Mouse (Mus musculus) hematopoietic multipotent progenitor cell, adult 10-12 weeks (in vitro differentiated cells): ENCODE measurements around the gene Sult6b1. TPM values are rescaled to one million over a fixed set of nuclear protein-coding genes. Genes with fewer than 3 reads are reported as not detected.

Experiments
- polyA plus RNA-seq: library from polyadenylated mRNA; stranded (reverse); fragments of >175 nt; gene quantifications from 2 replicates; pipeline ENCODE4 v1.2.3, GENCODE M21; 2012; ENCODE audit warnings: low replicate concordance

Gene Sult6b1
- not detected in 2 replicates for polyA plus RNA-seq

DNA sequence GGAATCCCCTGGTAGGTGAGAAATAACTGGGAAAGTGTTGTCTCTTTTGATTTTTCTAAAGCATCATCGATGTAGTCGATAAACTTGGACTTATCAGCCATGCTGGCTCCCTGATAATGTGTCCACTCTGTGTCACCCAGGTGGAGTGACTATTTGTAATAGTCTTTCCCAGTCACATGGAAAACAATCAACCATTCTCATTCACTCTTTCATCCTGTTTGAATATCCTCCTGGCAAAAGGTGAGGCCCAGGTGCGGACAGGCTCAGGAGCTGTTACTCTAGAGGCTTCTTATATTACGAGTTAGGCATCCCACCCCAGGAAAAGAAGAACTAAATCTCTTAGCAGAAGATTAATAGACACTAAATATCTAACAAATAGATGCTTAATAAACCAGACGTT lies at the start of gene Sult6b1:
Gene Sult6b1 (minus strand): TSS at position 101 of the 400 bp plus-strand sequence.

GRCm38 (mm10) chr17:78936466-78937228 lies 29.9 kb upstream of the Sult6b1 start, which contains the start of the genes Cebpz and Ndufaf7:
Gene Cebpz, minus strand, starts transcription at chr17:78937066.
Gene Ndufaf7, plus strand, starts transcription at chr17:78937136.

DNA sequence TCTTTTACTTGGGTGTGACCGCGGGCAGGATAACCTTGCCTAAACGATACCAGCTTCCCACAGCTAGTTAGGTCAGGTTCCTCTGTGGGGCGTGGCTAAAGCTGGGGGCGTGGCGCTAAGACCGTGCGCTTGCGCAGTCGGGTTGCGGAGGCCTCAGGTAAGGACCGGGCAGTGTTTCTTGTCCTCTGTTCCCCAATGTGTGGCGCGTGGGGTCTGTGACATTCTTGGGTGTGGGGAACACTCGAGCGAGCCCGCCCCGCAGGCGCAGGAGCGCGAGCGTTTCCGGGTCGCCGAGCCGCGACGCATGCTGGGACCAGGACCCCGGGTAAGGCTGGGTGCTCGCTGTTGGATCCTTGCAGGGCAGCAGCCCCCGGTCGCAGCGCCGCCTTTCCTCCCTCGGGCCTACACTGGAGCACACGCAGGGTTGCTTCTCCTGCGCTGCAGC lies 9.6 kb upstream of the Sult6b1 start, which contains the start of gene Cebpzos:
Gene Cebpzos (plus strand): TSS at position 132 of the 445 bp plus-strand sequence.

DNA sequence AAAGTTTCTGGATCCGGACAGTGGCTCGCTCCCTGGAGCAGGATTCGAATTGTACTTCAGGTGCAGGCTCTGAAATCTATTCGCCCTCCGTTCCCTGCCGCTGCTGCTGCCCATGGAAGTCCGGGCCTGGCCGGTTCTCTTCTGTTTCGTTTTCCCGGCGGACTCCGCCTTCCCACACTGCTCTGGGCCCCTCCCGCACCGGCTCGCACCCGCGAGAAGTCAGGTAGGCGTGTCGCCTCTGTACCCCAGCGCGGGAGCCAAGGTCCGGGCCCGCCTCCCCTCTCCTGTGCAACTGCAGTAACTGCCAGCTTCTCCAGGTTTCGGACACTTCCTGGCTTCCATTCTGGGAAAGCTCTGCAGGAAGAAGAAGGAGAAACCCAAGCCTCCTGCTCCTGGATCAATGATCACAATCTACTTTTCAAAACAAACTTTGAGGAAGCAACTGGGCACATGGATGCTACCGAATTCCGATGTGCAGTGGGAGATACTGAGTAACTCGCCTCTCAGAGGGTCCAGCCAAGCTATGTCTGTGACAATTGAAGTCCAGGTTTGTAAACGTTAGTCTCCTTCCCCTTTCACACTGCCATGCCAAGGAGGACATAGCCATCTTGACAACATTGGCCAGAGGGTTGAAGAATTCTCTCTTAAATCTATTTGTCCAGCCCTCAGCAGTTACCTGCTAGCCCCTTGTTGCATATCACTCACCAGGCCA lies 24.2 kb downstream of the Sult6b1 start, which contains the start of gene Eif2ak2:
Gene Eif2ak2 (minus strand): TSS at position 173 of the 712 bp plus-strand sequence.

GRCm38 (mm10) chr17:78834856-78835835 lies 71.6 kb downstream of the Sult6b1 start, which contains the start of the genes Heatr5b and Gpatch11:
Gene Heatr5b, minus strand, starts transcription at chr17:78835364.
Gene Gpatch11, plus strand, starts transcription at chr17:78835567.

Other genes starting within 250 kb of the Sult6b1 start
- 2.9 and 4.5 TPM in 2 replicates for gene Strn, start 169.8 kb downstream of the Sult6b1 start, polyA plus RNA-seq
- gene Heatr5b, start 71.6 kb downstream of the Sult6b1 start, polyA plus RNA-seq: 2.2 and 7.5 TPM in 2 replicates
- 0.79 and 6.8 TPM in 2 replicates for gene Gpatch11, start 71.4 kb downstream of the Sult6b1 start, polyA plus RNA-seq
- gene Eif2ak2, start 24.4 kb downstream of the Sult6b1 start, polyA plus RNA-seq: 4.3 and 7.0 TPM in 2 replicates
- 3.9 and 4.3 TPM in 2 replicates for gene Cebpzos, start 9.5 kb upstream of the Sult6b1 start, polyA plus RNA-seq
- gene Cebpz, start 30.1 kb upstream of the Sult6b1 start, polyA plus RNA-seq: 5.6 and 19.6 TPM in 2 replicates
- 1.1 and 1.9 TPM in 2 replicates for gene Ndufaf7, start 30.1 kb upstream of the Sult6b1 start, polyA plus RNA-seq
- 1.4 and 2.1 TPM in 2 replicates for gene Prkd3, start 113.8 kb upstream of the Sult6b1 start, polyA plus RNA-seq
- gene Qpct, start 144.9 kb upstream of the Sult6b1 start, polyA plus RNA-seq: 0.25 TPM in 1 of 2 replicates, not detected in the other